Mouse (Mus musculus) lung, embryonic 14.5 days (tissue): ENCODE results near the gene AC109138.7. TPM values are rescaled to one million over a fixed set of nuclear protein-coding genes. Genes with fewer than 3 reads are reported as not detected.
A peak's percentile ranks its signal among the peaks of the same experiment; 100 is the strongest.

Experiments
- ATAC-seq: fragments of 200-750 bp; cut with Nextera tagmentation; 2 replicates; pipeline ENCODE4 v1.8.0; 2017; ENCODE audit warnings: mild to moderate bottlenecking, moderate TSS enrichment, moderate library complexity; ENCODE audit not compliant: insufficient read depth
- DNase-seq: peaks from one replicate; pipeline ENCODE4 v3.0.0-alpha.2; 2015
- H3K27ac ChIP-seq: fragments of 300-500 bp; sonication (generic); 2 replicates; pipeline ENCODE4 v1.5.1; 2014; ENCODE audit warnings: low read depth, mild to moderate bottlenecking, moderate library complexity
- H3K27me3 ChIP-seq: fragments of 300-500 bp; sonication (generic); 2 replicates; pipeline ENCODE4 v1.6.1; 2014; ENCODE audit warnings: low read length, control low read depth; ENCODE audit not compliant: insufficient read depth
- H3K36me3 ChIP-seq: fragments of 300-500 bp; sonication (generic); 2 replicates; pipeline ENCODE4 v1.6.1; 2014; ENCODE audit warnings: control low read depth; ENCODE audit not compliant: insufficient read depth
- H3K4me1 ChIP-seq: fragments of 300-500 bp; sonication (generic); 2 replicates; pipeline ENCODE4 v1.6.1; 2014; ENCODE audit warnings: antibody characterized with exemption, control low read depth; ENCODE audit not compliant: insufficient read depth
- H3K4me2 ChIP-seq: fragments of 300-500 bp; sonication (generic); 2 replicates; pipeline ENCODE4 v1.6.1; 2014; ENCODE audit warnings: mild to moderate bottlenecking
- H3K4me3 ChIP-seq: fragments of 300-500 bp; sonication (generic); 2 replicates; pipeline ENCODE4 v1.5.1; 2014; ENCODE audit warnings: low read depth, low read length
- H3K9ac ChIP-seq: fragments of 300-500 bp; sonication (generic); 2 replicates; pipeline ENCODE4 v1.6.1; 2014
- H3K9me3 ChIP-seq: fragments of 300-500 bp; sonication (generic); 2 replicates; pipeline ENCODE4 v1.6.1; 2016; ENCODE audit warnings: low read depth, low read length, control low read depth
- CTCF ChIP-seq: IDR thresholded peaks from 2 replicates; pipeline ENCODE4 v1.5.1; 2016; ENCODE audit warnings: antibody characterized with exemption, low read depth
- WGBS: fragments of 180-500 bp; shearing (Covaris S2); extraction: QIAGEN DNeasy Blood & Tissue Kit; methylation state at CpG from one replicate; pipeline ENCODE4 v1.1.7; 2014; 5-methylcytosine and 5-hydroxymethylcytosine counted together
- polyA plus RNA-seq: library from polyadenylated mRNA; unstranded; fragments of >200 nt; fragmentation: Nextera tagmentation; extraction: Ambion mirVana; gene quantifications from 2 replicates; pipeline ENCODE4 v1.2.1, GENCODE M21; 2014

The AC109138.7 gene
- polyA plus RNA-seq, 1 experiment from 2014 or later: not detected

GRCm38 (mm10) chr19:4171393-4172290, 42.5 kb upstream of the AC109138.7 start:
- H3K27ac ChIP-seq: peak overlapping the region; percentile 24; the same call in 1 of the 2 replicates
- H3K27me3 ChIP-seq: no peaks in the 10 kb centered on the region
- WGBS: 53% methylated on average over 13 of the region's 13 CpGs
- TF ChIP-seq CTCF: no peak
- ATAC-seq (no peak), DNase-seq (no peak)
- peaks cover 3% of the 10 kb centered on the region; the same call in 1 of the 2 replicates for H3K4me1 ChIP-seq
- H3K9ac ChIP-seq: no peak overlapping the region; the same call in 1 of the 2 replicates
- H3K4me2 ChIP-seq: no peak overlapping the region
- no peaks in the 10 kb centered on the region for H3K36me3 ChIP-seq
- H3K4me3 ChIP-seq: no peak overlapping the region
- no peaks in the 10 kb centered on the region for H3K9me3 ChIP-seq

- H3K27me3 ChIP-seq: no peaks in the 10 kb centered on the region
- ATAC-seq (no peak), DNase-seq (no peak)
- peaks cover 3% of the 10 kb centered on the region; the same call in 1 of the 2 replicates for H3K4me1 ChIP-seq
- H3K27ac ChIP-seq: no peak overlapping the region
- H3K36me3 ChIP-seq: no peaks in the 10 kb centered on the region
- H3K4me3 ChIP-seq: no peak overlapping the region
- WGBS: 52% methylated on average over 11 of the region's 11 CpGs
- no peak for TF ChIP-seq CTCF
- H3K4me2 ChIP-seq: no peak overlapping the region
- H3K9me3 ChIP-seq: no peaks in the 10 kb centered on the region
- H3K9ac ChIP-seq: no peak overlapping the region
Observed at GRCm38 (mm10) chr19:4172925-4173324, 41.2 kb upstream of the AC109138.7 start.

GRCm38 (mm10) chr19:4175368-4175947, 38.7 kb upstream of the AC109138.7 start, which contains the start of gene Carns1:
TSS of gene Carns1 (minus strand) at chr19:4175479.
- WGBS: 3% methylated on average over 11 of the region's 11 CpGs
- peaks cover 3% of the 10 kb centered on the region; the same call in 1 of the 2 replicates for H3K4me1 ChIP-seq
- H3K9me3 ChIP-seq: no peaks in the 10 kb centered on the region
- peak within 1 kb of the TSS; percentile 32; the same call in 1 of the 2 replicates for H3K9ac ChIP-seq
- peak within 1 kb of the TSS; percentile 51 for H3K4me2 ChIP-seq
- H3K27me3 ChIP-seq: no peaks in the 10 kb centered on the region
- no peak for TF ChIP-seq CTCF
- DNase-seq: peak; percentile 52
- no peaks in the 10 kb centered on the region for H3K36me3 ChIP-seq
- H3K4me3 ChIP-seq: no peak within 1 kb of the TSS
- peak; percentile 64 for ATAC-seq
- H3K27ac ChIP-seq: no peak within 1 kb of the TSS

- Histone ChIP-seq H3K27ac (no peak overlapping the region), H3K27me3 (no peaks in the 10 kb centered on the region), H3K4me1 (no peaks in the 10 kb centered on the region; the same call in 1 of the 2 replicates), H3K4me2 (no peak overlapping the region), H3K9me3 (no peaks in the 10 kb centered on the region), H3K4me3 (no peak overlapping the region), H3K36me3 (no peaks in the 10 kb centered on the region), H3K9ac (no peak overlapping the region)
- DNase-seq: no peak
- no peak for TF ChIP-seq CTCF
- ATAC-seq: no peak
- 82% methylated on average over 7 of the region's 7 CpGs for WGBS
Observed at GRCm38 (mm10) chr19:4180411-4180810, 33.7 kb upstream of the AC109138.7 start.

- H3K27ac ChIP-seq: no peak overlapping the region
- no peak overlapping the region for H3K4me2 ChIP-seq
- H3K36me3 ChIP-seq: no peaks in the 10 kb centered on the region
- ATAC-seq: peak; percentile 38; the same call in 1 of the 2 replicates
- H3K4me3 ChIP-seq: no peak overlapping the region
- H3K9me3 ChIP-seq: no peaks in the 10 kb centered on the region
- no peaks in the 10 kb centered on the region for H3K27me3 ChIP-seq
- no peak for TF ChIP-seq CTCF
- no peak overlapping the region for H3K9ac ChIP-seq
- no peaks in the 10 kb centered on the region for H3K4me1 ChIP-seq
- peak; percentile 78 for DNase-seq
- WGBS: 30% methylated on average over 3 of the region's 3 CpGs
Observed at GRCm38 (mm10) chr19:4181892-4182291, 32.3 kb upstream of the AC109138.7 start.

- H3K4me1 ChIP-seq: no peaks in the 10 kb centered on the region
- H3K27me3 ChIP-seq: no peaks in the 10 kb centered on the region
- H3K4me2 ChIP-seq: no peak overlapping the region
- no peak overlapping the region for H3K4me3 ChIP-seq
- no peaks in the 10 kb centered on the region for H3K9me3 ChIP-seq
- no peak for TF ChIP-seq CTCF
- WGBS: 83% methylated on average over 2 of the region's 2 CpGs
- ATAC-seq: no peak
- no peak overlapping the region for H3K9ac ChIP-seq
- H3K36me3 ChIP-seq: no peaks in the 10 kb centered on the region
- DNase-seq: no peak
- H3K27ac ChIP-seq: no peak overlapping the region
Observed at GRCm38 (mm10) chr19:4183689-4184088, 30.5 kb upstream of the AC109138.7 start.
